23 mouse cellular contexts compared by ENCODE assay signal in the genomic region with DNA sequence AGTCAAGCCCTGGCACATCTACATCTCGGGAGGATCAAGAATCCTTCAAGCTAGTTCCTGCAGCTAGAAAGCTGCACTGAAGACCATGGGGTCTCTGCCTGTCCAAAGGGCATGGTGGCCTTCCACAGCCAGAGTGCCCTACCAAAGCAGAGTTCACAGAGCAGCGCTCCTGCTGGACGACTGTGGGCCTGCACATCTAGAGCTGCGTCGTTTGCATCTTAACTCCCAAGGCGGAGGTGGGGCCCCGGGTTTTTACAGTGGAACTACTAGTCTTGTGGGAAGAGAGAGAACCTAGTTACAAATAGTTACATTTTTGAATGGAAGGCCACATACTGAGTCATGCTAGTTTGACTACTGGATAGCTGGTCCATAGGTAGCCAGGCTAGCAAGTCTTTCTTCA. TPM values are rescaled to one million over a fixed set of nuclear protein-coding genes. Genes with fewer than 3 reads are reported as not detected.
A peak's percentile ranks its signal among the peaks of the same experiment; 100 is the strongest.
DNase-seq lines count a peak whose midpoint lies in the region; TF ChIP-seq lines count a peak whose summit lies in the region.
"Had no signal": no experiment of that assay in that cellular context is flagged by ENCODE, and none has a peak within 500 bp of the region (broad histone marks: within the 10 kb centered on the region; RNA-seq: fewer than 3 reads in every experiment).

No protein-coding gene starts in this region.

- no peak overlapping the region for H3K4me3 ChIP-seq in layer of hippocampus, adult 2 months
- H3K4me3 ChIP-seq in E14TG2a.4 (replicated peaks; ENCODE audit: low read length): no peak overlapping the region
- H3K4me3 ChIP-seq: forebrain, embryonic 10.5 days; heart, adult 2 months; hindbrain, embryonic 13.5 days; liver, embryonic 15.5 days; midbrain, embryonic 13.5 days; neural tube, embryonic 12.5 days had no signal

- DNase-seq in layer of hippocampus, adult 2 months (ENCODE audit: low spot score in 2 of 2): no peak
- no peak for DNase-seq in layer of hippocampus, postnatal 25 days (ENCODE audit: extremely low spot score in 1 of 2, low spot score in 1 of 2)
- DNase-seq in A20 (ENCODE audit: low read depth, low spot score) (peak; percentile 10), ZHBTc4 (ENCODE audit: low read depth, low spot score) (peak; percentile 54)
- no peak for DNase-seq in Muller cell, postnatal 12 days (ENCODE audit: inconsistent ontology term)
- DNase-seq in thymus, postnatal 25 days: no peak
- DNase-seq: adrenal gland, postnatal 25 days; cerebellum, adult 11-12 months; cerebellum, postnatal 14 days; gastrocnemius, postnatal 36 days; heart, adult 2 months; kidney, postnatal 36 days; retina, postnatal 1 day; right cerebral cortex, postnatal 25 days; spleen, adult 18-20 months; thymus, postnatal 14 days had no signal

- H3K36me3 ChIP-seq in E14TG2a.4 (ENCODE audit: insufficient read depth, low read length): no peaks in the 10 kb centered on the region
- H3K36me3 ChIP-seq: liver, embryonic 15.5 days had no signal

- no peaks in the 10 kb centered on the region for H3K4me1 ChIP-seq in E14TG2a.4 (replicated peaks; ENCODE audit: low read depth, low read length)
- H3K4me1 ChIP-seq: forebrain, embryonic 10.5 days; liver, embryonic 15.5 days had no signal

- no peaks in the 10 kb centered on the region for H3K9me3 ChIP-seq in E14TG2a.4 (ENCODE audit: low read length)
- H3K9me3 ChIP-seq: forebrain, embryonic 10.5 days; hindbrain, embryonic 13.5 days; liver, embryonic 15.5 days; midbrain, embryonic 13.5 days; neural tube, embryonic 12.5 days had no signal

- H3K27ac ChIP-seq in layer of hippocampus, adult 2 months: no peak overlapping the region
- H3K27ac ChIP-seq: forebrain, embryonic 10.5 days; heart, adult 2 months; hindbrain, embryonic 13.5 days; liver, embryonic 15.5 days; midbrain, embryonic 13.5 days; neural tube, embryonic 12.5 days had no signal

- TF ChIP-seq CTCF in layer of hippocampus, adult 2 months (conservative IDR thresholded peaks at IDR 0.05): peak; percentile 39; the same call in 1 of the 2 replicates
- peak; percentile 40 for TF ChIP-seq CTCF in E14TG2a.4 (conservative IDR thresholded peaks at IDR 0.05; ENCODE audit: low read length)

- H3K27me3 ChIP-seq in E14TG2a.4 (ENCODE audit: insufficient read depth, low read length): no peaks in the 10 kb centered on the region
- H3K27me3 ChIP-seq: hindbrain, embryonic 13.5 days; liver, embryonic 15.5 days; midbrain, embryonic 13.5 days; neural tube, embryonic 12.5 days had no signal

RNA-seq across cellular contexts. Expression of a gene that starts 30.3 kb away (rescaled TPM):
- 100 to 1,000 TPM; 127 to 130 TPM for total RNA-seq in layer of hippocampus, adult 2 months (2021)
- 100 to 1,000 TPM; 166 to 174 TPM for total RNA-seq in layer of hippocampus, postnatal 25 days (2021)
- total RNA-seq: MEL had no signal

Comparison
In these comparisons a context has a peak if more than half of its experiments do, and no peak if none do; other contexts are left out.
1. DNase-seq: peak in A20 (single experiment) and ZHBTc4 (single experiment); none in layer of hippocampus, adult 2 months (0 of 2), layer of hippocampus, postnatal 25 days (0 of 2), Muller cell, postnatal 12 days (single experiment) and thymus, postnatal 25 days (single experiment).